Mouse (Mus musculus): Measurements from ENCODE around the gene Gucy2e. TPM values are rescaled to one million over a fixed set of nuclear protein-coding genes. Genes with fewer than 3 reads are reported as not detected.

The Gucy2e gene
- 0.07 and 0.38 TPM in 2 replicates for polyA plus RNA-seq (2012; ENCODE audit: insufficient read depth, low replicate concordance)

DNA sequence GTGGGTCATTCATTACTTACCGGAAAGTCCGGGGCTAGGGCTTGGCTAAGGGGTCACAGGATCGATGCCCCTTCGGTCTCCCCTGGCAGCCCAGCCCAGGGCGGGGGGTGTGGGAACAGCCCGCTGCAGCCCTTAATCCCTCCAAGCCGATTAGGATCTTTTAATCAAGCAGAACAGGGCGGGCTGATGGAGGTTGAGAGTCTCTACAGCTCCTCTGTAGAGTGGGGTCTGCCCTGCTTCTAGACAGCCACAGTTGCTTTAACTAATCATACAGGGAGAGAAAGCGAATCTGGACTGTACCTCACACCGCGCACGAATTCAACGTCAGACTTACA, at the start of gene Gucy2e:
Gene Gucy2e (minus strand): TSS at position 111 of the 335 bp plus-strand sequence.
- peak within 1 kb of the TSS; percentile 89 for H3K4me3 ChIP-seq (replicated peaks)
- peaks cover 17% of the 10 kb centered on the region for H3K4me1 ChIP-seq
- H3K27me3 ChIP-seq (replicated peaks): peaks cover 73% of the 10 kb centered on the region
- TF ChIP-seq GATA1 (IDR thresholded peaks at IDR 0.05; ENCODE audit: borderline replicate concordance, low read length) (no peak), FLI1 (IDR thresholded peaks at IDR 0.05; ENCODE audit: low read length) (no peak)
- H3K36me3 ChIP-seq (replicated peaks; ENCODE audit: low read length): no peaks in the 10 kb centered on the region
- H3K9me3 ChIP-seq: peaks cover 7% of the 10 kb centered on the region

DNA sequence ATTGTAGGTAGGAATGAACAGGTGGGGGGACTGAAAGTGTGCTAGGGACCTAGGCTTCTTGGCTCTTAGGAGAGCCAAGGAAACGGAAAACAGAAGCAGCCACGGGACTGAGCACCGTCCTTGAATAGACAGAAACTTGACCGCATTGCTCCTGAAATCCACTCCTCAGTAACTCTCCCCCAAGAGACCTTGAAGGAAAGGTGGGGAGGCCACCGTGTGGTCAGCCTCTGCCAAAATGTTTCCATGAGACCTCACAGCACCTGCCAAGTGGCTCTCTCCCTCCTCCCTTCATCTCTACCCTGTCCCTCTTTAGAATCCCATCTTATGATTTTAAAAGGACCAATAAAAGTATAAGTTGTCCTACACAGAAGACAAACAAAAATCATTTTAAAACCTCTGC, 40.4 kb upstream of the Gucy2e start:
- H3K4me3 ChIP-seq (replicated peaks): no peak overlapping the region
- H3K27me3 ChIP-seq (replicated peaks): peaks cover 37% of the 10 kb centered on the region
- TF ChIP-seq FLI1 (IDR thresholded peaks at IDR 0.05; ENCODE audit: low read length) (no peak), GATA1 (IDR thresholded peaks at IDR 0.05; ENCODE audit: borderline replicate concordance, low read length) (no peak)
- peaks cover 4% of the 10 kb centered on the region for H3K4me1 ChIP-seq
- no peaks in the 10 kb centered on the region for H3K36me3 ChIP-seq (replicated peaks; ENCODE audit: low read length)
- H3K9me3 ChIP-seq: peaks cover 3% of the 10 kb centered on the region; the same call in 1 of the 2 replicates

DNA sequence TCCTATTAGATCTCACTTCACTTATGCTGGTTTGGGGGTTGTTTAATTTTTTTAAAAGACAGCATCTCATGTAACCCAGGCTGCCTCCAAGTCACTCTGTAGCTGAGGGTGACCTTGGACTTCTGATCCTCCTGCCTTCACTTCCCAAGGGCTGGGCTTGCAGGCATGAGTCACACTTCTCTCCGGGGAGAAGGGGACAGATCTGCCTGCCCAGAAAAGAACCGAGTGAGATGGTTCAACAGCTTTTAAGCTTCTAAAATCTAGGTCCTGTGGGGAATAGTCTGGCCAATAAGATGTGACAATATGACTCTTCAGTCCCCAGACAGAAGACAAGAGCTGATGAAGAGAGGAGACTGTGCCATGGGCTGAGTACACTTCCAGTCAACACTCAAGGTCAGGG, 39.2 kb upstream of the Gucy2e start:
- Histone ChIP-seq H3K27me3 (replicated peaks) (peaks cover 40% of the 10 kb centered on the region), H3K36me3 (replicated peaks; ENCODE audit: low read length) (no peaks in the 10 kb centered on the region), H3K4me1 (peaks cover 7% of the 10 kb centered on the region), H3K9me3 (peaks cover 3% of the 10 kb centered on the region; the same call in 1 of the 2 replicates), H3K4me3 (replicated peaks) (no peak overlapping the region)
- TF ChIP-seq FLI1 (IDR thresholded peaks at IDR 0.05; ENCODE audit: low read length) (no peak), GATA1 (IDR thresholded peaks at IDR 0.05; ENCODE audit: borderline replicate concordance, low read length) (no peak)

DNA sequence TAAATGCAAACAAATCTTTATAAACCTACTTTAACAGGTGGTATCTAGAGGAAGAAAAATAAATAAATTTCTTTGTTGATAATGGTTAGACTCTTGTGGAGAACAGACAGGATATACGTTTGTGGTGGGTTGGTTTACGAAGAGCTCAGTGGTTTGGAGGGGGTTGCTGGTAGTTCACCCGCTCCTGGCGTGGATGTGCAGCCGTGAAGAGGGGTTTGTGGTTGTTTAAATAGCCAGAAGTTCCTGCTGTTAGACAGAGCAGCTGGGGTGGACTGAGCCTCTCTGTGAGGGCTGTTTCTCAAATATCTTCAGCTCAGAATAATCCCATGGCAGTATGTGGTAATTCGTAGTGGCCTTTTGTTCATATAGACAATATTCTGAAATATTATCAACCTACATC, 38.8 kb upstream of the Gucy2e start:
- no peaks in the 10 kb centered on the region for H3K36me3 ChIP-seq (replicated peaks; ENCODE audit: low read length)
- no peak overlapping the region for H3K4me3 ChIP-seq (replicated peaks)
- H3K4me1 ChIP-seq: peaks cover 7% of the 10 kb centered on the region
- H3K9me3 ChIP-seq: peaks cover 3% of the 10 kb centered on the region; the same call in 1 of the 2 replicates
- peaks cover 40% of the 10 kb centered on the region for H3K27me3 ChIP-seq (replicated peaks)
- no peak for TF ChIP-seq GATA1 (IDR thresholded peaks at IDR 0.05; ENCODE audit: borderline replicate concordance, low read length)
- TF ChIP-seq FLI1 (IDR thresholded peaks at IDR 0.05; ENCODE audit: low read length): no peak

DNA sequence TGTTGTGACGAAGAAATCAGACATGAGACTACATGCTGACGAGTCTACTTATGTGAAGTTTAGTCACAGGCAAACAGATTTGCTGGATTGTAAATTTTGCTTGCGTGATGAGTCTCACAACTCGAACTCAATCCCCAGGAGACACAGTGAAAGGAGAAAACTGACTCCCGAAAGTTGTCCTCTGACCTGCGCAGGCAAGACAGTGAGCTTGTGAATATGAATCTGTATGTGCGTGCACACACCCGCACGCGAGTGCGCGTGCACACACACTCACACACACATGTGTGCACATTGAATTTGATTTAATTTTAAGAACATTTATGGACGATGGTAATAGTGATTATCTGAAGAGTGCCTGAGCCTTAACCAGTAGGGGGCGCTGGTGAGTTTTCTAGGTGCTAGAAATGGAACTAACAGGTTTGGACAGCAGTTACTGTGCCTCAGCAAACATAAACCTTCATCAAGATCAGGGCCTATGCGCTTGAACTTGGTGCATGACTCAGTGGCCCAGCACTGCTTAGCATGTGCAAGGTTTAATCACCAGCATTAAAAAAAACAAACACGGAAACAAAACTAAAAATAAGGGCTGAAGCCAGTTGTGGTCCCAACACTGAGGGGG, 35.4 kb upstream of the Gucy2e start:
- Histone ChIP-seq H3K9me3 (peaks cover 3% of the 10 kb centered on the region; the same call in 1 of the 2 replicates), H3K4me1 (peaks cover 22% of the 10 kb centered on the region), H3K27me3 (replicated peaks) (peaks cover 55% of the 10 kb centered on the region), H3K4me3 (replicated peaks) (no peak overlapping the region), H3K36me3 (replicated peaks; ENCODE audit: low read length) (no peaks in the 10 kb centered on the region)
- TF ChIP-seq GATA1 (IDR thresholded peaks at IDR 0.05; ENCODE audit: borderline replicate concordance, low read length) (no peak), FLI1 (IDR thresholded peaks at IDR 0.05; ENCODE audit: low read length) (no peak)

DNA sequence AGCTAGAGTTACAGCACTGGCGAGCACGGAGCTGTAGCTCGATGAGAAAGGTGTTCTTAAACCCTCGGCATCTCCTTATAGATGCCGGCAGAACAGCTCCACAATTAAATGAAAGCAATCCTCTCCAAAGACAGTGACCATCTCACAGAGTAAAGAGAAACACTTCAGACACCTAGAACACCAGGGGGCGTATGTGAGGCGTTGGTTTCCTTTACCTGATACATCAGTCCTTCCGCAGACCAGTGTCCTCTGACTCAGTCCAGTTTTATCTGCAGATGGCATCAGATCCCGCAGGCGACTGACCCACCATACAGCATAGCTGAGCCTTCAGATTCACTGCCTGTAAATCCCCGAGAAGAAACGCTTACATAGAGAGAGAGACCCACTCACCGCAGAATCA, 32.7 kb upstream of the Gucy2e start:
- no peaks in the 10 kb centered on the region for H3K9me3 ChIP-seq
- H3K4me1 ChIP-seq: peaks cover 27% of the 10 kb centered on the region
- H3K36me3 ChIP-seq (replicated peaks; ENCODE audit: low read length): no peaks in the 10 kb centered on the region
- H3K4me3 ChIP-seq (replicated peaks): no peak overlapping the region
- H3K27me3 ChIP-seq (replicated peaks): peaks cover 52% of the 10 kb centered on the region
- TF ChIP-seq FLI1 (IDR thresholded peaks at IDR 0.05; ENCODE audit: low read length) (no peak), GATA1 (IDR thresholded peaks at IDR 0.05; ENCODE audit: borderline replicate concordance, low read length) (no peak)

DNA sequence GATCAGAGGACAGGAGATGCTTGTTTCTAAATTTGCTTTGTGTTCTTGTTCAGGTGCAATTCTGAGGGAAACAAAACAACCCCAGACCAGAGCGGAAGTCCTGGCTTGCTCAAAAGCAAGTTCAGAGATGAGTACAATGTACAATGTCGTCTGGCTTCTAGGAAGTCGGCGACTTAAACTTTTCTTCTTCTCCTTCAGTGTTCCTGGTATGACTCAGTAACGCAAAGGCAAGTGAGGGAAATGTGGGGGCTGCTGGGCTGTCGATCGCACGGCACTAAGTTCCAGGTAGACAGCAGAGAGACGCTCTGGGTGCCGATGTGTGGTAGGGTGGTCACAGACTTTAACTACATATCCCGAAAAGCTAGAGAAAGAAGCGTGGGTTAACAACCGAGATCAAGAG, 31.3 kb upstream of the Gucy2e start:
- H3K27me3 ChIP-seq (replicated peaks): peaks cover 58% of the 10 kb centered on the region
- no peaks in the 10 kb centered on the region for H3K9me3 ChIP-seq
- no peaks in the 10 kb centered on the region for H3K36me3 ChIP-seq (replicated peaks; ENCODE audit: low read length)
- H3K4me1 ChIP-seq: peaks cover 30% of the 10 kb centered on the region
- TF ChIP-seq GATA1 (IDR thresholded peaks at IDR 0.05; ENCODE audit: borderline replicate concordance, low read length) (no peak), FLI1 (IDR thresholded peaks at IDR 0.05; ENCODE audit: low read length) (no peak)
- H3K4me3 ChIP-seq (replicated peaks): no peak overlapping the region

DNA sequence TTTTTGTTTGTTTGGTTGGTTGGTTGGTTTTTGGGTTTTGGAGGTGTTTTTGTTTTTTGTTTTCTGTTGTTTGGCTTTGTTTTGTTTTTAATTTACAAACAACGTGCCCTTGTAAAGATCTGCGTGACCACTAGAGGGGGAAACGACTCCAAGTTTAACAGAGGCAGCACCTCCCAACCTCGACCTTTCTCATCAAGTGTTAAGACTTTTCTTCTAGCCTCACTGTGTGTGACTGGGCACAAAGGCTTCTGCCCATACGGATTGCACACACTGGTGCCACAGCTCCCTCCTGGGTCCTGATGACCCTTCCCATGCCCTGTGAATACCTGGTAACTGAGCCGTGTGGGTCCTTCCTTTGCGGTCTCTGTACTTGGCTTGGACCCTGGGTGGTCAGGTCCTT, 30.5 kb upstream of the Gucy2e start:
- Histone ChIP-seq H3K36me3 (replicated peaks; ENCODE audit: low read length) (no peaks in the 10 kb centered on the region), H3K4me1 (peaks cover 26% of the 10 kb centered on the region), H3K9me3 (no peaks in the 10 kb centered on the region), H3K4me3 (replicated peaks) (no peak overlapping the region), H3K27me3 (replicated peaks) (peaks cover 64% of the 10 kb centered on the region)
- TF ChIP-seq GATA1 (IDR thresholded peaks at IDR 0.05; ENCODE audit: borderline replicate concordance, low read length): no peak
- no peak for TF ChIP-seq FLI1 (IDR thresholded peaks at IDR 0.05; ENCODE audit: low read length)

DNA sequence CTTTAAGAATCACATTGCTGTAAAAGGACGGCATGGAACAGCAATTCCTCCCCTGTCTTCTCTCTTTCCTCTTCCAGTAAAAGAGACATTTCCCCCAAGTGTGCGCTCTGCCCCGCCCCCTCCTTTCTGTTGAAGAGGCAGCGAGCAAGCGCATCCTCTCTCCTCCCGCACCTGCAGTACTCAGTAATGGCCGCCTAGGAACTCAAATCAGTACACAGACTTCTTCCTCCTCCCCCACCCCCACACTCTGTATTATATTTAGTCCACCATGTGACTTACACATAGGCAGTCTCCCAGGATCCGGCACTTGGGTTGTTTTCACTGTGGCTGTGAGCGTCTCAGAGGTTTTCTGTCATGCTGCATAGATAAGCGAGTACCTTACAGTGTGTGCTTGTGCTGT, 29.4 kb upstream of the Gucy2e start:
- H3K27me3 ChIP-seq (replicated peaks): peaks cover 66% of the 10 kb centered on the region
- H3K36me3 ChIP-seq (replicated peaks; ENCODE audit: low read length): no peaks in the 10 kb centered on the region
- peaks cover 23% of the 10 kb centered on the region for H3K4me1 ChIP-seq
- no peaks in the 10 kb centered on the region for H3K9me3 ChIP-seq
- TF ChIP-seq FLI1 (IDR thresholded peaks at IDR 0.05; ENCODE audit: low read length) (no peak), GATA1 (IDR thresholded peaks at IDR 0.05; ENCODE audit: borderline replicate concordance, low read length) (no peak)
- H3K4me3 ChIP-seq (replicated peaks): no peak overlapping the region

DNA sequence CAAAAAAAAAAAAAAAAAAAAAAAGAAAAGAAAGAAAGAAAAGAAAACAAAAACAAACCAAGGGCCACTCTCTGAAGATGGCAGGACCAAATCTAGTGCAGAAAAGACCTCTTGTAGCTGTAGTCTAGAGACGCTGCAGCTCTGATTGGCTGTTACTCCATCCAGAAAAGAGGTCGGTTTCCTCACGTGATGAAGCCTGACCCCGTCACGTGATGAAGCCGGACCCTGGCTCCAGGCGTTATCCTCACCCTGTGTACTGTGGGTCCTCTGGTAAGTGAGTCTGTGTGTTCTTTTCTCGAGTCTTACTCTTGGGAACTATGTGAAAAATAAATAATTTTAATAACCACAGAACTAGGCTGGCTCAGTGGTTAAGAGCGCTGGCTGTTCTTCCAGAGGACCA, 28.6 kb upstream of the Gucy2e start:
- H3K36me3 ChIP-seq (replicated peaks; ENCODE audit: low read length): no peaks in the 10 kb centered on the region
- H3K4me1 ChIP-seq: peaks cover 23% of the 10 kb centered on the region
- TF ChIP-seq FLI1 (IDR thresholded peaks at IDR 0.05; ENCODE audit: low read length) (no peak), GATA1 (IDR thresholded peaks at IDR 0.05; ENCODE audit: borderline replicate concordance, low read length) (no peak)
- H3K9me3 ChIP-seq: no peaks in the 10 kb centered on the region
- H3K27me3 ChIP-seq (replicated peaks): peaks cover 69% of the 10 kb centered on the region
- no peak overlapping the region for H3K4me3 ChIP-seq (replicated peaks)
